Mouse (Mus musculus) natural killer cell, adult 2 months (primary cell): ENCODE results near the gene Ubap1.

Experiments used
- DNase-seq, 2 experiments: peaks; one replicate each; pipeline ENCODE4 v3.0.0; 2022; ENCODE audit warnings: low spot score in 2 of 2

Ubap1 gene

DNA sequence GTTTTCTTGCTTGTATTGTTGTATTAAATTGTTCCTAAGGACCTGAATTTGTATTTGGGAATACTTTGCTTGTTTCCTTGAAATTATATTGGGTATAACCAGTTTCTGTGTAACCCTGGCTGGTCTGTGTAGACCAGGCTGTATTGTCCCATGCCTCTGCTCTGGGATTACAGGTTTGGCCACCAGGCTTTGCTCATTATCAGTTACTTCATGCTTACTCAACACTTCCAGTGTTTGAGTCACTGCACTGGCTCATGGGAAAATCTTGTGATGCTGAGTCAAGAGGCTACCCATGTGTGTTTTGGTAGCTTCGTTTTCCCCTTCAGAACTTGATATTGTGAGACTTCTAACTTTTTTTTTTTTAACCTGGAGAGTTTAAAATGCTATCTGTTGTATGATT, 4.5 kb downstream of the Ubap1 start:
- no peak for DNase-seq

DNA sequence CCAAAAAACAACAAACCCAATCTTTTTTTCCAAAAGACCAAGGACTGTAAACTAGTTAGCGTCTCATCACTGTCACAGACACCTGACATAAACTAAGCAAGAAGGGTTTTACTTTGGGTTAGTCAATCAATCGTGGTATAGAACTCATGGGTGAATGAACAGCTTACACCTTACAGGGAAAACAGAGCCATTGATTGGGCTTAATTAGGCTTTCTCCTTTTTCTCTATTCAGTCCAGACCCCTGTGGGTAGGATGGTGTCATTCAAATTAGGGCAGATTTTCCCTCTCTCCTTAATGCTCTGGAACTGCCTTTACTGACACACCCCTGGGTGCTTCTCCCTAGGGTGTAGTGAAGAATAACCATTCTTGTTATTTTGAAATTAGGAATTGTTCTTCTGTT, 8.4 kb downstream of the Ubap1 start:
- DNase-seq, result no peak

- DNase-seq, result no peak
These were observed 9.9 kb downstream of the Ubap1 start for GRCm38 (mm10) chr4:41358669-41359068.

- no peak for DNase-seq
These were observed 10.6 kb downstream of the Ubap1 start for GRCm38 (mm10) chr4:41359358-41359757.

GRCm38 (mm10) chr4:41361059-41361458, 12.3 kb downstream of the Ubap1 start:
- DNase-seq, result no peak

GRCm38 (mm10) chr4:41368198-41368597, 19.4 kb downstream of the Ubap1 start:
- peak in 1 of 2 experiments; percentile 5 for DNase-seq

GRCm38 (mm10) chr4:41369702-41370437, 21.1 kb downstream of the Ubap1 start:
- DNase-seq, result no peak

- DNase-seq, result peak in 1 of 2 experiments; percentile 10
These were observed 28.8 kb downstream of the Ubap1 start for GRCm38 (mm10) chr4:41377567-41377966.

DNA sequence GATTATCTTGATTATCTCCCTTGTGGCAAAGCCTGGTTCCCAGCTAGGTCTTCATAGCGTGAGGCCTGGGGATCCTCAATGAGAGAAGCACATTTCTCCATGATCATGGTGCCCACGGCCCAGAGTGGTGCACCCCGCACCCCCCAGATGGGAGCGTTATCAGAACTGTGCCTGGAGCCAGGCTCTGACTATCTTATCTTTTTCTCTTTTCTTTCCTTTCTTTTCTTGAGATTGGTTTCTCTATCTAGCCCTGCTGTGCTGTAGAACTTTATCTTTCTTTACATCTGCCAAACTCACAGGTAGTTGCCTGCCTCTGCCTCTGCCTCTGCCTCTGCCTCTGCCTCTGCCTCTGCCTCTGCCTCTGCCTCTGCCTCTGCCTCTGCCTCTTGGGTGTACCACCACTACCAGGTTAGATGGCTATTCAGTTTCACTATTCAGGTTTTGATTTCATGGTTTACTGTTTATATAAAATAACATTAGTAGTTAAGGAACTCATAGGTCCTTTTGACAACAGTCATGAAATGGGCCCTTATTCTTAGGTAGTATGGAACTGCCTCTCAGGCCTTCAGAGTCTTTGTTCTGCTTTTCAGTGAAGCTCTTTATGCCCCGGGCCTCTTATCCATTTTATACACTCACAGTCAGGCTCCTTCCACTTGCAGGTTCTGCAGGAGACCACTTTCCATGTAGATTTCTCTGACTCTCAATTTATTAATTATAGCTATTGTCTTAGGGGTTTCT, 32.6 kb downstream of the Ubap1 start:
- DNase-seq, result no peak

- DNase-seq, result no peak
These were observed 37.7 kb downstream of the Ubap1 start for GRCm38 (mm10) chr4:41386412-41386975.

DNA sequence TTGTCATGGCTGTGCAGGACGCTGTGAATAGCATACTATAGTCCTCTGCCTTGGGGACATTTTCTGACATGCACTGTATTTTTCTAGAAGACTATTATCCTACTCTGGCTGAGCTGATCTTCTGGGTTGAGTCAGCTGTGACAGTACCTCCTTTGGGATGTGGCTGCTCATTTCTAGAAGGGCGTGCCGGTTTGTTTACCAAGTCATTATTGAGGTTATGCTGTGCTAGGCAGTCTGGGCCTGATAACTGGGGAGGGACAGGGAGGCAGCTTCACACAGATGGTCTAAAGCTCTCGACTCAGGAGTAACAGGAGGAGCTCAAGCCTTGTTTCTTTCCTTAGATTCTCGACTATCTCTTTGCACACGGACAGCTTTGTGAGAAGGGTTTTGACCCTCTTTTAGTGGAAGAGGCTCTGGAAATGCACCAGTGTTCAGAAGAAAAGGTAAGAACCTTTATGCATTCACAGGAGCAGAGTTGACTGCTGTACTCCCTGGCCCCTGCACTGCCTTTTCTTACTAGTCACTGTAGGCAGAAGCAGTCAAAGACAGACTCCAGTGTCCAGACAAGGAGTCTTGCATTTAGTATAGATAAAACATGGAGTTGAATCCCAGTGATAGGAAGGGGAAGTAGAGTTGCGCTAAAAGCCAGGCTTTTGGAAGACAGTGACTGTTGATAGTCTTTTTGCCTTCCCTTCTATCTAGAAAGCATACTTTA, 39.1 kb downstream of the Ubap1 start:
- DNase-seq, result no peak

DNA sequence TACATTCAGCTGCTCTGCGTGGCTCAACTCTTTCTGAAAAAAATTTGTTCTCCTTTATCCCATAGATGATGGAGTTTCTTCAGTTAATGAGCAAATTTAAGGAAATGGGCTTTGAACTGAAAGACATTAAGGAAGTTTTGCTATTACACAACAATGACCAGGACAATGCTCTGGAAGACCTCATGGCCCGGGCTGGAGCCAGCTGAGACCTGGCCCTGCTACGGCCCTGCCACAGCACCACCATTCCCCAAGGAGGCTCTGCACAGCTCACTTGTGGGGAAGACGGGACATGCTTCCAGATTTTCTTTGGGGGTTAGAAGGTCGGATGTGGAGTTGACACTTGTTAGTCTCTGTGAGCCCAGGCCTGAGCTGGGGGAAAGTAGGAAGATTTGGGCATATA, 39.8 kb downstream of the Ubap1 start:
- DNase-seq, result no peak

- DNase-seq, result no peak
These were observed 40.4 kb downstream of the Ubap1 start for GRCm38 (mm10) chr4:41389240-41389639.

- DNase-seq, result peak; percentile 54 to 72
These were observed 41.3 kb downstream of the Ubap1 start for GRCm38 (mm10) chr4:41390122-41390521.

DNA sequence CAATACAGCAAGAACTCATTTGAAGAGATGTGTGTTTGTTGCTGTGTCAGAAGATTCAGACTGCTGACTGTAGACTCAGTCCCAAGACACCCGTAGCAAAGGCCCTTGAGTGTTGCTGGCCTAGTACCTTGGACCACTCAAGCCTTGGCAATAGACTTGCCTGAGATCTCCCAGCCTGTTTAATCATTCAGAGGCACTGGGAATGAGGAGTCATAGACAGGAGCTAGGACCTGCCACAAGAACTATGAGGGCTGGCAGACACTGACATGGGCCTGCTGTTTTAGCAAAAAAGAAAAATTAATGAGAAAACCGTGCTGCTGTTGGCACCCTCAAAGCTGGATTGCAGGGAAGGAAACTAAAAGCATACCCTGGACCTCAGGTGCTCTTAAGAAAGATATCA, 42.2 kb downstream of the Ubap1 start:
- DNase-seq, result no peak

- DNase-seq, result no peak
These were observed 45.9 kb downstream of the Ubap1 start for GRCm38 (mm10) chr4:41394651-41395050.

DNA sequence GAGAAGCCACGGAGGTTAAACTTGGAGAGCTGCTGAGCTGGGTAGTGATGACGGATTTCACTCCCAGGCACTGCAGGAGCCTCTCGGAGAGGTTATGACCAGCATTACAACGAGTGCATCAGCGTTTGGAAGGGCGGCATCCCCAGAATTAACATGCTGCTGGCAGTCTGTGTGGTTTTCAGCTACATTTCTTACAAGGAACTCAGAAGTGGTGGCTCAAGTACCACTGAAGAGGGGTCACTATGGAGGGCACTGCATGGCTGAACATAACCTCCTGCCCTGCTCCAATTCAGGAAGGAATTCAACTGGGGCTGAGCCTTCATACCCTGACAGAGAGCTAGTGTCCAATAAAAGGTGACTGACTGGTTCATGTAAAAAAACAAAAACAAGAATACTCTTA, 49.6 kb downstream of the Ubap1 start:
- DNase-seq, result no peak

GRCm38 (mm10) chr4:41399904-41400303, 51.1 kb downstream of the Ubap1 start:
- DNase-seq, result no peak

- no peak for DNase-seq
These were observed 52.4 kb downstream of the Ubap1 start for GRCm38 (mm10) chr4:41401167-41401566.

DNA sequence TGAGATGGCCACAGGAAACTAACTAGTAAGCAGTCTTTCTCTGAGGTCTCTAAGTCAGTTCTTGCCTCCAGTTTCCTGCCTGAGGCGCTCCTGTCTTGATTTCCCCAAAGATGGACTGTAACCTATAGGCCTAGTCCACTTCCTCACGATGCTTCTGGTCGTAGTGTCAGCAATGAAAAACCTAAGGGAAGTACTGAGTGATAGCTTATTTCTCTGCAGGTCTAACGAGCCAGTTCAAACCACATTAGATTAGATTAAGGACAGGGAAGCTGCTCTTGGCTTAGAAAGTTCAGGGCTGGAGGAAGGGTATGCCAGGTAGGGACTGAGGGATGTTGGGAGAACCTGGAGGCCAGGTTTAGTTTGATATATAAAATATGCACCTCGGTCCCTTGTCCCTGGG, 52.8 kb downstream of the Ubap1 start:
- DNase-seq, result no peak

GRCm38 (mm10) chr4:41406597-41406996, 57.8 kb downstream of the Ubap1 start:
- DNase-seq, result no peak

DNA sequence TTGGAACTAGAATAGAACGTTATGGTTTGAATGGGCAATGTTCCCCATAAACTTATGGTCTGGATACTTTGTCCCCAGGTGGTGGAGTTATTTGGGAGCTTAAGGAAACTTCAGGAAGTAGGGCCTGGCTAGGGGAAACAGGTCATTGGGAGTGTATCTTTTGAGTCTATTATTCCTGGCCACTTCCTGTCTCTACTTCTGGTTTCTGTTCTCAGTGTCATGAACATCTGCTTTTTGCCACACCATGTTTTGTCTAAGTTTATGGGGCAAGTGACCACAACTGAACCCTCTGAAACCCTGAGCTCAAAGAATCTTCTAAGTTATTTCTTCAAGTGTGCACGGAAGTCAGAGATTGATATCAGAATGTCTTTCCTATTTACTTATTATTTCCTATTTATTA, 58.6 kb downstream of the Ubap1 start:
- no peak for DNase-seq
